Mouse (Mus musculus) small intestine, adult 2 months (tissue): ENCODE results near the gene Efna2. TPM values are rescaled to one million over a fixed set of nuclear protein-coding genes. Genes with fewer than 3 reads are reported as not detected.

Experiments
- H3K27ac ChIP-seq: fragments of 200-500 bp; 2 replicates; pipeline ENCODE4 v1.5.1; 2012; ENCODE audit warnings: low read depth, low read length, control low read depth, inconsistent platforms; ENCODE audit not compliant: insufficient read depth
- H3K27me3 ChIP-seq: fragments of 200-500 bp; 2 replicates; pipeline ENCODE4 v1.6.1; 2012; ENCODE audit warnings: mild to moderate bottlenecking, moderate library complexity, low read length, inconsistent platforms; ENCODE audit not compliant: control insufficient read depth, insufficient read depth
- H3K36me3 ChIP-seq: fragments of 200-500 bp; 2 replicates; pipeline ENCODE4 v1.6.1; 2012; ENCODE audit warnings: mild to moderate bottlenecking, low read length, control low read depth, inconsistent platforms; ENCODE audit not compliant: control insufficient read depth, insufficient read depth
- H3K4me1 ChIP-seq: fragments of 200-500 bp; 2 replicates; pipeline ENCODE4 v1.6.1; 2012; ENCODE audit warnings: low read length, inconsistent platforms, mixed read lengths; ENCODE audit not compliant: control insufficient read depth, insufficient read depth, insufficient read length
- H3K4me3 ChIP-seq: fragments of 200-500 bp; 2 replicates; pipeline ENCODE4 v1.5.1; 2012; ENCODE audit warnings: low read depth, mild to moderate bottlenecking, control low read depth, inconsistent platforms, low read length, moderate library complexity
- CTCF ChIP-seq: fragments of 200-500 bp; IDR thresholded peaks from 2 replicates; pipeline ENCODE4 v1.5.1; 2012; ENCODE audit warnings: low read depth, mild to moderate bottlenecking, control low read depth, inconsistent platforms, low read length, moderate library complexity, mixed read lengths; ENCODE audit not compliant: insufficient replicate concordance, insufficient read length; ENCODE audit errors: extremely low read depth
- POLR2A ChIP-seq: fragments of 200-500 bp; IDR thresholded peaks from 2 replicates; pipeline ENCODE4 v1.6.1; 2012; ENCODE audit warnings: low read depth, mild to moderate bottlenecking, control low read depth, inconsistent platforms, low read length, moderate library complexity
- WGBS: fragments of 180-500 bp; shearing (Covaris S2); methylation state at CpG from one replicate; pipeline ENCODE4 v1.1.7; 2018; 5-methylcytosine and 5-hydroxymethylcytosine counted together
- polyA plus RNA-seq: library from polyadenylated mRNA; depleted of rRNA; stranded (reverse); fragments of >200 nt; gene quantifications from 2 replicates; pipeline ENCODE4 v1.2.3, GENCODE M21; 2012; rRNA removed

Gene Efna2
- polyA plus RNA-seq, result 1.5 and 1.8 TPM in 2 replicates

DNA sequence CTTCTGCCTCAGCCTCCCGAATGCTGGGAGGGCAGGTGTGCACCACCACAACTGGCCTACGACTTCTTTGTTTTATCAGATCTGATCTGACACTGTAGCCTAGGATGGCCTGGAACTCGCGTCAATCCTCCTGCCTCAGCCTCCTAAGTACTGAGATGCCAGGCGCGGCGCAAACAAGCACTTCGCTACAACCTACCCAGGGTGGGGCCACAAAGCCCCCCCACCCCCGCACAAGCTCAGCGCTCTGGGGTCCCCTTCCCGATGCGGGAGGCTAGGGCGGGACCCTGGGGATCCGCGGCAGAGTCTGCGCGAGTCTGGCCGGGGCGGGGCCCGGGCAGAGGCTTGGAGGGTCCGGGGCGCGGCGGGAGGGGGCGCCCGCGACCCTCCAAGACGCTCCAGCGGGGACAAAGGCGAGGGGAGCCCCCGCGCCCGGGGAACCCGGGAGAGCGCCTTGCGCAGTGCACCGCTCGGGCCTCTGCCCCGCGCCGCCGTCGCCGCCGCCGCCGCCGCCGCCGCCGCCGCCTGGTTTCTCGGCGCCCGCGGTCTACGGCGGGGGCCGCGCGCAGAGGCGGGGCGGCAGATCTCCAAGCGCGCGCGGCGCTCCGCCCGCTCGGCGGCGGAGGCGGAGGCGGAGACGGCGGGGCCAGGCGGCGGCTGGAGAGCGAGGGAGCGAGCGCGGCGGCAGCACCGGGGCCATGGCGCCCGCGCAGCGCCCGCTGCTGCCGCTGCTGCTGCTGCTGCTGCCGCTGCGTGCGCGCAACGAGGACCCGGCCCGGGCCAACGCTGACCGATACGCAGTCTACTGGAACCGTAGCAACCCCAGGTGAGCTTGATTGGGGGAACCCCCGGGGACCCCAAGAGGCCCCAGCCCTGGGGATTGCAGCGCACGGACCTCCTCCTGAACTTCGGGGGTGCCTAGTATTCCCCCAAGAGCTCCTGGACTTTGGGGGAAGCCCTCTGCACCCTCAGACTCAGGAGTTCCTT lies at the start of gene Efna2:
Gene Efna2 (plus strand): TSS at position 415 of the 984 bp plus-strand sequence.
- Histone ChIP-seq H3K4me3 (peak within 1 kb of the TSS; percentile 69), H3K4me1 (peaks cover 3% of the 10 kb centered on the region; the same call in 1 of the 2 replicates), H3K36me3 (no peaks in the 10 kb centered on the region), H3K27ac (no peak within 1 kb of the TSS), H3K27me3 (peaks cover 11% of the 10 kb centered on the region)
- no peak for TF ChIP-seq CTCF
- no peak for TF ChIP-seq POLR2A
- WGBS, result 3% methylated on average over 104 of the region's 106 CpGs

GRCm38 (mm10) chr10:80129846-80130245 lies 49.4 kb upstream of the Efna2 start:
- Histone ChIP-seq H3K36me3 (peaks cover 59% of the 10 kb centered on the region), H3K27ac (no peak overlapping the region), H3K4me1 (peaks cover 13% of the 10 kb centered on the region), H3K4me3 (no peak overlapping the region), H3K27me3 (no peaks in the 10 kb centered on the region)
- WGBS, result 58% methylated on average over 9 of the region's 9 CpGs
- TF ChIP-seq POLR2A (no peak), CTCF (no peak)

GRCm38 (mm10) chr10:80130403-80131031 lies 48.8 kb upstream of the Efna2 start:
- peaks cover 13% of the 10 kb centered on the region for H3K4me1 ChIP-seq
- TF ChIP-seq POLR2A (no peak), CTCF (peak; percentile 9; the same call in 1 of the 2 replicates)
- 35% methylated on average over 18 of the region's 18 CpGs for WGBS
- no peak overlapping the region for H3K4me3 ChIP-seq
- no peaks in the 10 kb centered on the region for H3K27me3 ChIP-seq
- H3K36me3 ChIP-seq, result peaks cover 57% of the 10 kb centered on the region
- no peak overlapping the region for H3K27ac ChIP-seq

DNA sequence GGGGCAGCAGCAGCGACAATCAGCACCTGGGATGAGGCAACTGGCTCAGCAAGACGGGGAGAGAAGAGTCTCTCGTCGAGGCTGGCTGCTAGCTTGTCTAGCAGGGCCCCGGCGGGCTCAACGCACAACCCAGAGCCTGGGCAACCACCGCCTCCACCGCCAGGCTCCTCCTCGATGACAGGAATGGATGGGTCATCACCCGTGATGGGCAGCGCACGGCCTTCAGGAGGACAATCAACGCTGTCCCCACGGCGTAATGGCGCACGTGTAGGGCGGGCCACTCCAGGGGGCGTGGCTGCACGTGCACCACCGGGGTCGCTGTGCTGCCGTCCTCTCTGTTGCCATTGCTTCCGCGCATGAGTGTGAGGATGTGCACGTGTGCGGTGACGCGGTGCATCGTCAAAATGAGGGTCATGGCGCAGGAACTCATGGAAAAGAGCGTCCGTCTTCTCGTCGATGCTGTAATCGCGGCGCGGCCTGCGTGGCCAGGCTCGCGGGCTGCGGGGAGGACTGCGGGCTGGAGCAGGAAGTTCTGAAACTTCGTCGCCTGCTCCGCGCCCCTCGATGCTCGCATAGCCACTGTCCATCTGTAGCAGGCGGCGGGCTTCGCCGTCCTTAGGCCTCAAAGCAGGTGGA lies 47.8 kb upstream of the Efna2 start:
- H3K4me3 ChIP-seq, result no peak overlapping the region
- H3K27ac ChIP-seq, result no peak overlapping the region
- H3K4me1 ChIP-seq, result peaks cover 13% of the 10 kb centered on the region
- H3K36me3 ChIP-seq, result peaks cover 48% of the 10 kb centered on the region
- no peaks in the 10 kb centered on the region for H3K27me3 ChIP-seq
- WGBS, result 78% methylated on average over 55 of the region's 55 CpGs
- TF ChIP-seq POLR2A (no peak), CTCF (no peak)

DNA sequence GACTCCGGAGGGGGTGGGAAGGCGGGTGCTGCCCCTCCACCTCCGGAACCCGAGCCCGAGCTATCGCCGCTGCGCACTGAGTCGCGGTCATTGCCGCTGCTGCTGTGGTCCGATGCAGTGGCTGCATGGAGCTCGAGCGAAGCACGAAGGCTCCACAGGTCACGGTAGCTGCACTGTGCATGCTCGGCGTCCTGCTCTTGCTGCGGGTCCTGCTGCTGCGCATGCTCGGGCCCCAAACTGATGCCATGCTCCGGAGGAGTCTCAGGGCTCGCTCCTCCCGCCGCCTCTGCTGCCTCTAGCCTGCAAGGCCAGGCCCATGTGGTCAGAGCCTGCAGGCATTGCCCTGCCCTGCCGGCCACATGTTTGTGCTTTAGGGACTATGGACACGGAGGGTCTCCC lies 47.3 kb upstream of the Efna2 start:
- no peak overlapping the region for H3K4me3 ChIP-seq
- no peak overlapping the region for H3K27ac ChIP-seq
- TF ChIP-seq CTCF (no peak), POLR2A (no peak)
- 92% methylated on average over 27 of the region's 27 CpGs for WGBS
- peaks cover 13% of the 10 kb centered on the region for H3K4me1 ChIP-seq
- 0 out of 2 replicates have a peak, but pooled peaks cover under 1% of the 10 kb centered on the region for H3K27me3 ChIP-seq
- peaks cover 43% of the 10 kb centered on the region for H3K36me3 ChIP-seq

GRCm38 (mm10) chr10:80133226-80133849 lies 45.9 kb upstream of the Efna2 start:
- Histone ChIP-seq H3K27ac (no peak overlapping the region), H3K36me3 (peaks cover 30% of the 10 kb centered on the region), H3K27me3 (peaks cover 9% of the 10 kb centered on the region; the same call in 1 of the 2 replicates), H3K4me3 (no peak overlapping the region), H3K4me1 (peaks cover 18% of the 10 kb centered on the region)
- WGBS, result 57% methylated on average over 8 of the region's 8 CpGs
- peak; percentile 11; the same call in 1 of the 2 replicates for TF ChIP-seq CTCF
- TF ChIP-seq POLR2A, result no peak
